Mouse (Mus musculus): Measurements from ENCODE around the gene Slx4ip.
"Not testable (repeated sequence)": the region's sequence is repeated elsewhere in the genome, so short reads cannot be mapped to it uniquely, and the experiment has no call there.

The Slx4ip gene

DNA sequence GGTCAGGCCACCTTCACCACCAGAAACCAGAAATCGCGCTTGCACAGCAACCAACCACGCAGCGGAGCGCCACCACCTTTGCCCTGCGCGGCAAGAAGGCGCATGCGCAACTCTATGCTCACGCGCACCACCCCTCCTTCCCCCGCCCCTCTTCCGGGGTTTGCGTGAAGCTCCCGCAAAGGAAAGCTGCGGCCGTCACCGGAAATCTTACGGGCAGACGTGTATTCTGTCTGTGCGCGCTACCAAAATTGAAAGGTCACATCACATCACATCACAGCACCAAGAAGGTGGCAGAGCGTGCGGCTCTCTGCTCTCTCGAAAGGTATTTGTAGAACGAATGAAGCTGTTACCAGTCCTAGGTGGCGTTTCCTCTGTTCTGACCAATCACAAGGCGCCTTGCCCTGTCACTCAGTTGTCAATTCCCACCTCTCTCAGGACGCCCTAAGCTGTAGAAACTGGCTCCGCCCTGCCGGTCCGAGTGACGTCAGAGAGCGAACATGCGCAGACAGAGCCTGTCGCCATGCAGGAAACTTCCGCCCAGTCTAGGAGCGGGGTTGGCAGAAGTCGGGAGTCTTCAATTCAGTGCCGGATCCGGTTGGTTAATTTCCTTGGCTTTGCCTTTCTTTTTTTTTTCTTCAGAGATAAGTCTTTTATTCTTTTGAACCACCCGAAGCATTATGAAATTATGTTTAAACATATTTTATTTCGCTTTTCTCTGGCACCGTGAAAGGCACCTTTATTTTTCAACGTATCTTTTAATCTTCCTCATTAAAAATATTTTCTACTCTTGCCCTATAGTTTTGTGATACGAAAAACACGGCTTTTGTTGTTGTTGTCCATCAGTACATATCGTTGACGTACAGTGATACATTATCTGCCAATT lies at the start of gene Slx4ip, which contains the start of the genes AL731706.1 and Mkks:
Gene Slx4ip (plus strand): TSS at position 151 of the 883 bp plus-strand sequence.
Gene AL731706.1 (minus strand): TSS at position 322 of the 883 bp plus-strand sequence.
Gene Mkks (minus strand): TSS at position 322 of the 883 bp plus-strand sequence.
- peak; percentile 100 for DNase-seq (ENCODE audit: low read depth, low spot score)

DNA sequence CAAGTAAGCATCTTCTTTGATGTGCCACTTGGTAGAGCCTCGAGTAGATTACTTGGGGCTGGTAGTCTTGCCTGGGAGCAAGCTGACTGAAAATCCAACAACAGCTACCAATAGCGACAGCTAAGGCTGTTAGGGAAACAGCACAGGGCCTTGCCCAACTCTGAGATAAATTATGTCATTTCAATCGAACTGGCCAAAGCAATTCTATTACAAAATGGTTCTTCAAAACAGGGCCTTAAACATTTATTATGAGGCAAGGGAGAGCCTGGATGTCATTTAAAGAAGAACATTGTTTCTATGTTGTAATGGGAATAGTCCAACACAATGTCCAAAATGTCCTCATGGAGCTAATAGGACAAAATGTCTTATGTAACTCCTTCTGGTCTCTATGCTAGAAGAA lies 40.7 kb upstream of the Slx4ip start:
- DNase-seq (ENCODE audit: low read depth, low spot score) = no peak

DNA sequence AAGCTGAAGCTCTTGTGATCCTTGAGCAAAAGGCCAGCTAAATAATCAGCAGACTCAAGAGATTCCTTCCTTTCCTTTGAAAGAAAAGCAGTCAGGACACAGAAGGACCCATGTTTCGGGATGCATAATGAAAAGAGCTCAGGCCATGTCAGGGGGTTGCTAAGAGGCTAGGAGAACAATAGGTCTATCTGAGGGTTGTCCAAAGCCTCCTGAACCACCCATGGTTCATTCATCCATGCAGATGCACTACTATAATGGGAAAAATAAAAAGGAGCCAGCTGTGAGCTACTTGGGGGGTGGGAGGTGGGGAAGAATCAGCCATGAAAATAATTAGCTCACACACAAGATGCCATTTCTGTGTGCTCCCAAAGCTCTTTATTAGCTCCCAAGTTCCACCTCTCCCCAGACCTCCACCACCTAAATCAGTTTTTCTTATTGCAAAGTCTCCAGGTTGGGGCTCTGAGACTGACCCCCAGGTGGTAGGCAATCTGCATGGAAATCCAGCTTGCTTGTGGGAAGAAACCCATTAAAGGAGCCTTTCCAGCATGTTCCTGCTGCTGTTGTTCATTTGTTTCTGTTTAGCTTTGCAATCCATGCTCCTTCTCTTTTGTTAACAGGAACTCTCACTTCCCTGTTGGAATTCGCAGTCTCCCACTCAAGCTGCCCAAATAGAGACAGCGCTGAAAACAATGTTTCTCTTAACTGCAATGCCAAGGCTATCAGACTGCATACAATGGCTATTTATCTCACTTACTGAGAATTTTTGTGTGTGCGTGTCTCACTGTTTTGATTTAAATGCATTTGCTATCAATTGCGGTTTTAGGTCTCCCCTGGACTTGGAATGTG lies 36.3 kb upstream of the Slx4ip start:
- DNase-seq (ENCODE audit: low read depth, low spot score) = no peak

DNA sequence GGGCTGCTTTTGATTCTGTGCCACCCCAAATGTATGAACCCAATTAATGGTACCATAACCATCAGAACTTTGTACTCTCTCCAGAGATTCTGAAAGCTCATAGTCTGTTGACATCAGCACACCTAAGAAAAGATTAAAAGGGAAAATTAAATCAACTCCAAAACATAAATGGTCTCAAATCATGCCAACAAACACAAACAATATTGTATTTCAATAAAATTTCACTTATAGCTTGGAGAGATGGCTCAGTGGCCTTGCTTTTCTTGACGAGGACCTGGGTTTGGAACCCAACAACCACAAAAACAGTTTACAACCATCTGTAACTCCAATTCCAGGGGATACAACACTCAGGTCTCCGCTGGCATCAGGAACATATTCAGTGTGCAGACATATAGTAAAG lies 5.4 kb upstream of the Slx4ip start, which contains the start of gene AL731706.2:
Gene AL731706.2 (minus strand): TSS at position 101 of the 400 bp plus-strand sequence.
- no peak for DNase-seq (ENCODE audit: low read depth, low spot score)

DNA sequence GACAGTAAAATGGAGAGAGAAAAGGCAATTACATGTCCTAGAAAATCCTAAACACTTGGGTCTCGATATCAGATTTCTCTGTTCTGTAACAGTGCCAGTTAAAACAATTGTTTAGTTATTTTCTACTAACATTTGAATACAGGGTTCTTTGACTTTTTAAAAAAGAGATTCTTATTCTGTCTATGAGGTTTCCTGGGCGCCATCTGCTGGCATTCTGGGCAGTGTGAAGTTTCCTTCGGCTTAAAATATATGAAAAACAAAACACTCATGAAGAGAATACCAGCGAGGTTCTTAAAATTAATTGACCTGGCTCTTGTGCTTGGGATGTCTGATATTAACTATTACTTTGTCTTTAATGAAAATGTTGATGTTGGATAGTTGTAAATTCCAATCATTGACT lies 4.2 kb upstream of the Slx4ip start:
- DNase-seq (ENCODE audit: low read depth, low spot score) = peak; percentile 35

DNA sequence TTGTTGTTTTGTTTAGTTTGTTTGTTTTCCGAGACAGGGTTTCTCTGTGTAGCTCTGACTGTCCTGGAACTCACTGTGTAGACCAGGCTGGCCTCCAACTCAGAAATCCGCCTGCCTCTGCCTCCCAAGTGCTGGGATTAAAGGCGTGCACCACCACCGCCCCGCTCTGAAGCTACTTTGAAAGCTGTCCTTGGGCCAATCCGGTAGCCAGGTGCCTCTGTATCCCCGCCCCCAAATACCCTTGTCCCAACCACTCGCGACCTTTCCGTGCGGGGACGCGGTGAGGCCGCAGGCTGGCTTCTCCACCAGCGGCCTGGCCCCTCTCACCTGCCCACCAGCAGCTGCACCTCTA lies 326 bp upstream of the Slx4ip start:
- DNase-seq (ENCODE audit: low read depth, low spot score) = not testable (repeated sequence)

DNA sequence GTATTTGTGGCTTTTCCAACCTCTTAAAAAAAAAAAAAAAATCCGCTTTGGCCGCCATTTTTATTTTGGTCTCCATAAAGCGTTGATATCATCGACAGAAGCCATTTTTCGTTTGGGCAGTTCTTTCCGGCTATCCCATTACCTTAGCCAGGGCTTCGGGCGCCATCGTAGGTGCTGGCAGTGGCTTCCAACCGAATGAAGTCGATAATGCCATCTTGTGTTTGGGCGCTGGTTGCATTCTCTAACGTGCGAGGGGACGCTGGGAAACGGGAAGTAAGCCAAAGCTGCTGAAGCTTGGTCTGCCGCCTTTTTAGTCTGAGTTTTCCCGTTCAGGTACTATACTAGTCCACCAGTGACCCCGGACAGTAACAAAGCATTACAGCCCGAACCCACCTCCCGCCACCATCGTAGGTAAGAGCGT lies 943 bp downstream of the Slx4ip start:
- DNase-seq (ENCODE audit: low read depth, low spot score) = peak; percentile 98

DNA sequence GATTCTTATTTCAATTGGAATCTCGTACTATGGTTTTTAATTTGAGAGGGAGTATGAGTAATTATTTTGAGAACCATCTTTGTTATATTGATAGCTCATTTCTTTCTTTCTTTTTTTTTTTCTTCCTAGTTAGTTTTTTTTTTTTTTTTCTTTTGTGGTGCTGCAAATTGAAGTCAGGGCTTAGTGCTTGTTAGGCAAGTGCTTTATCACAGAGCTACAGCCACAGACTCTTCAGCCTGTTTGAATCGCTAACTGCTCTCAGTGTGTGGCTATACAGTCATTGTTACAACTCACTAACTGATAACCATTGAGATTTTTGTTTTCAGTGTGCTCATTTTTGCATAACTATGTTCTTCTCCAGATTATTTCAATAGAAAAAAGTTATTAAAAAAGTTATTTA lies 3.5 kb downstream of the Slx4ip start:
- DNase-seq (ENCODE audit: low read depth, low spot score) = no peak

DNA sequence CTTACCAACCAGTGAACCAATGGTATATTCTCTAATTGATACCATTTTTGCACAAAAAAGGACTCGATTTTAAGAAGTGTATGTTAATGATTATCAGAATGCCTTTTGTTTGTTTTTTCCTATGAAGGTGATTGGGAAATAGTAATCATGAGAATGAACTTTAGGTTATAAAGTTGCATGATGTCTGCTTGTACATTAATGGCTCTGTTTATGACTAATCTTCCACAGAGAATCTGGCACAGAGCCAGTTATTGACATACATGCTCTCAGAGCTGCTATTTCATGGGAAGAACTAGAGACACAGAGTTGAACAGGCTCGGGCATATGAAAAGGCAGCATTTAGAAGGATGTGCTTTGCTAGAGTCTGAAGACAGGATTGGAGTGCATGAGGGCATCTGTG lies 5.1 kb downstream of the Slx4ip start:
- no peak for DNase-seq (ENCODE audit: low read depth, low spot score)

DNA sequence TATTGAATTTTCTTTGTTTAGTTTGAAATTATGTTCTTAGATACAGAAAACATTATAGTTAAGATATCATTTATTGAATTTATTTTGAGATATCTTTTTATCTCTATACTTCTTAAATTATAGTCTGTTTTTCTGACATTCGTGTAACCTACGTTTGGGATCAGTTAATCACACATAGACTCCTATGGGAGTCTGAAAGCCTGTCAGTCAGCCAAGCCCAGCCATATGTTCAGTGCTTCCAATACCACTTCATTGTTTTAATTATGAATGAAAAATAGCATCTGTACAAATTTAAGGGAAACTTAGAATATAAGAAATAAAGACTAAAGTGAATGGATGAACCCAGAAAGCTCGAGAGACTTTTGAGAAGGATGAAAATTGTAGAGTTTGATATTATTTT lies 17.6 kb downstream of the Slx4ip start:
- DNase-seq (ENCODE audit: low read depth, low spot score) = no peak

DNA sequence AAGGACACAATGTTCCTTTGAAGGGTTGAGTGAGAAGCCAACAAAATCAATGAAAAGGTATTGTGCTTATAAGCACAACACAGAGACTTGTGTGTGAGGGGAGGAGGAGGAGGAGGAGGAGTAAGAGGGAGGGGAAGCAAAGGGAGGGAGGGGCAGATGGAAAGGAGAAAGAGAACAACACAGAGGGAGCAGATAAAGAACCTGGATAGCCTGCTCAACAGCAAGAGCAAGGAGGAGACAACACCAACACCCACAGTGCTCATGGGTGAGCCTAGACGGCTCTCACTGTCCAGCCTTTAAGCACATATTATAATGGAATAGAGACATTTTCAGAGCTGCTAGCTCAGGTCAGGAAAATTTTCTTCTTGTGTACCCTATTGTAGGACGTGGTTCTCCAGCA lies 18.3 kb downstream of the Slx4ip start:
- no peak for DNase-seq (ENCODE audit: low read depth, low spot score)

DNA sequence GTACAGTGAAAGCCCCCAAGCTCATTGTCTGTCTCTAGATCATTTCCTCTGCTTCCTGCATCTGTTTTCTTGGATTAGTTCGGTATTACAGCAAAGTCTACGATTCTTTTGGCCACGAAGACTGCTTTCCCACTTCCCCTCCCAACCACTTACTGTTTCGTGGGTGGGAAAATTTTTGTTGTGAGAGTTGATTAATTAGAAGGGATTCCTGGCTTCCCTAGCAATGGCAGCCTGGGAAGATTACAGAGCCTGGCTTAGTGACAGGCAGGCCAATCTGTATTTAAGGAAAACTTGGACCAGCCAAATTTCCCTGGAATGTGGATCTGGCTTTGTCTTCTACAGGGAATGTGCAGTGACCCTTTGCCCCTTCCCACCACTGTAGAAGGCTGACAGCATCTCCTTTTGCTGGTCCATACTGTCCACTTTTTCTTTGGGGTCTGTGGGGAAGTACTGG lies 21.0 kb downstream of the Slx4ip start:
- no peak for DNase-seq (ENCODE audit: low read depth, low spot score)

DNA sequence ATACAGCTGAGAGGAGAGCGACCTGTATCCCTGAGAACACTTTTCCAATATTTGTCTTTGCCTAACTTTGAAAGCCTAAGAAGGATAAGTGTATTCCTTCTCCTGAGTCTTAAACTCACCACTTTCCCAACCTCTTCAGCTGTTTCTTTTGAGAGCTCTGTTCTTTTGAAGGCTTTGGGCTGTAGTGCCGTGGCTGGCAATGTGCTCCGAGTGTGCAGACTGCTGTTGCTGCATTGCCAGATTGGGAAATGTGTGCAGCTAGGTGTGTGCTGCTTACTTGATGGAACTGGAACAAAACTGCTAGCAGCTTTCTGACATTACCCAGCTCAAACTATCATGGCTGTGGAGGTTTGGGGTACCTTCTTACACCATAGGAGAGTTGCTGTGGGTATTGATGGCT lies 22.0 kb downstream of the Slx4ip start:
- DNase-seq (ENCODE audit: low read depth, low spot score) = no peak

DNA sequence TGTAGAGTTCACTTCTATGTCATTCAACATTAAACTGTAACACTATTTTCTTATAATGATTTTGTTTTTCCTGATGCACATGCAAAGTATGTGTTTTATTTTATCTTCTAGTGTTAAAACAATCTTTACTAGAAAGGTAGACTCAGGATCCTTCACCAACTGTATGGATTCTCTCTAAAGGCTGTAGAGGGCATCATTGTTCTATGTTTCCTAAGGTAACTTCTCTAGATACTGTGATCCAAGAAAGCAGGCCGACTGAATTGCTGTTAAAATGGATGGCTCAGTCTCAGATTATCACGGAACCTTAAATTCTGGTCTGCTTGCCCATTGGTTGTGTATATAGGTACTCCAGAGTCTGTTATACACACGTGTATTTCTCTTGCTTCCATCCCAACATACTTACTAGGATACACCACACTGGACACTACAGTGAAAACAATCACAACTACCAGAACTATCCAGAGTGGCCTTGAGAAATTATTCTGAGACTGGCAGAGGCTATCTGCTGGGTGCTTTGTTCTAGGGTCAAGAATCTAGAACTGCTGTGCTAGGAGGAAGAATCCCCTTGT lies 23.4 kb downstream of the Slx4ip start:
- DNase-seq (ENCODE audit: low read depth, low spot score) = no peak

DNA sequence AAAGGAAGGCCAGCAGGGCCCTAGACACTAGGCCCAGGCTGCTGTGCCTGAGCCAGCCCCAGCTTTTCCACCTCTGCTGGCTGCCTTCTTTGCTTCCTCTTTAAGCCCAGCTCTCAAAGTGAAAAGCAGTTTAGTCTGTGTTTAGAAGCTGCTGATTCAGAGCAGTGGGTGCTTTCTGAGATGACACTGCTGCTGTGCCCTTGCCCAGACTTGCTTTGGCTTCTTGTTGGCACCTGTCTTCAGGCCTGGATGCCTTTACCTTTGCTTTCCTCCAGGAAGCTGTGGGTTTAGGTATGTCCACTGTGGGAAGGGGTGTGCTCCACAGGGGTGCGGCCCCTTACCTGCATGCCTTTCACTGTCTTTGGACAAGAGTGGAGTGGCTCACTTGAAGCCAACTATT lies 28.4 kb downstream of the Slx4ip start:
- no peak for DNase-seq (ENCODE audit: low read depth, low spot score)

DNA sequence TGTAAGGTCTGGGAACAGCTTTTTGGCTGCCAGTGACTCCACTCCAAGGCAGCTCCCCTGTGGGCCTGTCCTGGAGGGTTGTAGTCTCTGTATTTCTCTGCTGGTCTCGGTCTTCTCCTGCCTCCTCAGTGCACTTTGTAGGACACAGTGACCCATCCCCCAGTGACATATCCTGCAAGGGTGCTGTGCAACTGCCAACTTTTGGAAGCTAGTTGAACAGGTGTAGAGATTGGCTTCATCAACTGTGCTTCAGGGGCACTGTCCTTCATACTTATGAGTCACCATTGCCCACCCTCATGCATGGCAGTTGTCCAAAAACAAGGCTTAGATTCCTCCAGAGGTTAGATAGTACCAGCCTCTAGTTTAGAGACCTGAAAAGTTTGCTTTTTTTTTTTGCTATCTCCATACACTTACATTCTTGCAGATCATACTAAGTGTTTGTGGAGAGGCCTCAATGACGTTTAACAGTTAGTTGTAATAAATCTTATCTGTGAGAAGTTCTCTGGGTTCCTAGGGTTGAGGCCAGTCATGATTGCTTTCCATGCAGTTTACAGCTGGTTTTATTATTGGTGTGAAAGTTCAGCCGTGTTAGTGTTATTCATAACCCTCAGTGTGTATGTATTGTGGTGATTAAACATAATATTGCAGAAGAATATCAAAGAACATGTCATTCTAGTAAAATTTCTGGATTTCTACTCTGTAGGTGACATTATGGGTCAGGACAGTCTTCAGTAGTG lies 29.4 kb downstream of the Slx4ip start:
- no peak for DNase-seq (ENCODE audit: low read depth, low spot score)

DNA sequence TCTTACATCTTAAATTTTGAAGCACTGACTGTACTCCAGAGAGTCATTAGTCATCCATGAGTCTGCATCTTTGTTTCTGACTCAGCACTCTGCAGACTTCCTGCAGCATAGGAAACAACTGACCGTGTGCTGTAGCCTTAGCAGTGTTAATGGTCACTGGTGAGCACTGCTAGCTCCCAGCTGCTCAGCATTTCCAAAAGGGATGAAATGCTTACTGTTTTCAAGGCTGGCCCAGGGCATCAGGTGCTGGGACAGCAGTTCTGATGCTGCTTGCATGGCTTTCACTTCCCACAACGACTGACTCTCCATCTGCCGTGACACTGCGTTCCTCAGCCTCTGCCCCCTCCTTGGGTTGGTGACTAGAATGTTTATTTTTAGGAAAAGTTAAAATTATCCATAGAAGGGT lies 30.0 kb downstream of the Slx4ip start:
- no peak for DNase-seq (ENCODE audit: low read depth, low spot score)

DNA sequence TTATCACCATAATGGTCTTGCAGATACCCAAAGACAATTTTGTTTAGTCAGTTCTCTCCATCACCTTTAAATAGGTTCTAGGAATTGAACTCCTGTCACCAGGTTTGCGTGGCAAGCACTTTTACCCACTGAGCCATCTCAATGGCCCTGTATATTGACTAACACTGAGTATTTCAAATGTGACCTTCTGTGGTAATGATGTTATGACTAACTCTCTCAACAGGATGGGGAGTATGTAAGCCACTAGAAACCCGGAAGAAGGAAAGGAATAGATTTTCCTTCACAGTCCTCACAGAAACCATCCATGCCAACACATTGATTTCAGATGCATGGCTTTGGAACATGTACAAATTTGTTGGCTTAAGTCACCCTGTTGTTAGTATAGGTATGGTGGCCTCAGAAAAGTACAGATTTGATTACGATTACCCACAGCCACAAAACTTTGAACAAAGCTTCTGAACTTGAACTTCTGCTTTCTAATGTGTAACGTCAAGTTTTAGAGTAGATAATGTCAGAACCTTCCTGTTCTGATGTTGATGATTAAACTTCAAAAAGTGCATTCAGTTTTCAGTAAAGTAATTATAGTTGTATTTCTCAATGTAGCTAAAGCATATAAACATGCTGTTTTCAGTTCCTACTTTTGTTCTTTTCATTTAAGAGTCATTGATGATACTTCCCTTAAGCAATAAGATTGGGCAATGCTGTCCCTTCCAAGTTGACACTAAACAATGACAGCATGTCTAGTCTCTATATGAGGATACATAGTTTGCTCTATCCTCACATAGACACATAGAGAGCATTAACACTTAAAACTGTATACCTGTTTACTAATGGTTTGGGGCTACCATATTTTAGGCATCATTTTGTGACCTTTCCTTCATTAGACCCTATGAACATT lies 45.6 kb downstream of the Slx4ip start:
- DNase-seq (ENCODE audit: low read depth, low spot score) = no peak

DNA sequence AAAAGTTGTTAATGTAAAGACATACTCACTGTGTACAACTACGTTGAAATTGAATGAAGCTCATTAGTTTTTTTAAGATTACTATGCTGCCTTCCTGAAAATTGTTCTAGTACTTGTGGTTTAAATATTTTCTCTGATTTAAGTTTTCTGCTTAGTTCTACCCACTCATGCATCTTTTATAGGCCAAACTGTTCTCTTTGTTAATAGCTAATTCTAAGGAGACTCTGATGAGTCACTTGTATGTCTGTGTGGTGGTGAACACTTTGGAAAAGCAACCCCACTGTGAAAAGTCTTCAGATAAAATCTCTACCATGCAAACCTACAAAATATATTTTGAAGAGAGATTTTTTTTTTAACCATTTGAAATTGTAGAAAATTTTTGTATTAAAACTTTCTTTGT lies 47.2 kb downstream of the Slx4ip start:
- no peak for DNase-seq (ENCODE audit: low read depth, low spot score)

DNA sequence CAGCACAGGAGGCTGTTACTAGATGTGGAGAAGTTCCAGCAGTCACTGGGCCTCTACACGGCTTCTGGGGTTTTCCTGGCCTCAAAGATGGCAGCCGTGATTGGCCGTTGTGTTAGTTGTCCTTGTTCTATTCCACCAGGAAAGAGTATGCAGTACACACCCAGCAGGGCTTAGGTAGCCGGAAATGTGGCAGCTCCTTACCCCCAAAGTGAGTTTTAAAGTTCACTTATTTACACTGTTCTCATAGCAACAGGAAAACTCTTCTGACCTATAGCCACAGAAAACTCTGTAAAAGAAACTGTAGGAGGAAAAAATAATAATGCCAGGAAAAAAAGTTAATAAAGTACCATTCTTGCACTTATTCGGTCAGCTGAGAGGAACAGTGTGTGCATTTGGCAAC lies 55.3 kb downstream of the Slx4ip start:
- DNase-seq (ENCODE audit: low read depth, low spot score) = no peak
